ENCODE assay signal across 16 mouse cellular contexts in genomic region chr14:104457966-104458710, GRCm38 (mm10). TPM values are rescaled to one million over a fixed set of nuclear protein-coding genes. Genes with fewer than 3 reads are reported as not detected.
DNase-seq lines count a peak whose midpoint lies in the region; ATAC-seq and TF ChIP-seq lines count a peak whose summit lies in the region.
"Had no signal": no experiment of that assay in that cellular context is flagged by ENCODE, and none has a peak within 500 bp of the region (broad histone marks: within the 10 kb centered on the region; RNA-seq: fewer than 3 reads in every experiment).

No protein-coding gene starts in this region.

- no peak overlapping the region for H3K4me3 ChIP-seq in neural tube, embryonic 11.5 days (ENCODE audit: low read depth, low read length)
- H3K4me3 ChIP-seq in liver, embryonic 12.5 days, result no peak overlapping the region
- H3K4me3 ChIP-seq in heart, embryonic 11.5 days (ENCODE audit: low read depth, low read length), result no peak overlapping the region
- H3K4me3 ChIP-seq: left cerebral cortex, adult 2 months; limb, embryonic 15.5 days had no signal

- H3K9me3 ChIP-seq in neural tube, embryonic 11.5 days (ENCODE audit: control insufficient read depth, low read length), result no peaks in the 10 kb centered on the region
- H3K9me3 ChIP-seq in liver, embryonic 12.5 days (replicated peaks), result no peaks in the 10 kb centered on the region
- no peaks in the 10 kb centered on the region for H3K9me3 ChIP-seq in heart, embryonic 11.5 days (replicated peaks; ENCODE audit: control insufficient read depth, low read length)
- H3K9me3 ChIP-seq: limb, embryonic 15.5 days had no signal

- H3K36me3 ChIP-seq in neural tube, embryonic 11.5 days (ENCODE audit: control insufficient read depth, insufficient read depth, low read length), result no peaks in the 10 kb centered on the region
- H3K36me3 ChIP-seq in liver, embryonic 12.5 days, result no peaks in the 10 kb centered on the region
- no peaks in the 10 kb centered on the region for H3K36me3 ChIP-seq in heart, embryonic 11.5 days (ENCODE audit: control insufficient read depth, insufficient read depth, low read length)
- H3K36me3 ChIP-seq: limb, embryonic 15.5 days had no signal

- peak overlapping the region; percentile 49; the same call in 1 of the 2 replicates for H3K27ac ChIP-seq in neural tube, embryonic 11.5 days (ENCODE audit: low read depth, low read length)
- no peak overlapping the region for H3K27ac ChIP-seq in liver, embryonic 12.5 days
- H3K27ac ChIP-seq in heart, embryonic 11.5 days (ENCODE audit: low read depth, low read length), result no peak overlapping the region
- H3K27ac ChIP-seq: left cerebral cortex, adult 2 months; limb, embryonic 15.5 days; macrophage had no signal

- ATAC-seq in neural tube, embryonic 11.5 days (ENCODE audit: insufficient read depth, low FRiP score, low TSS enrichment), result no peak
- no peak for ATAC-seq in liver, embryonic 12.5 days
- no peak for ATAC-seq in megakaryocyte, adult 5-6 weeks (ENCODE audit: poor library complexity, severe bottlenecking)
- ATAC-seq in heart, embryonic 11.5 days (replicated peaks; ENCODE audit: insufficient number of reproducible peaks, low FRiP score, low TSS enrichment), result no peak
- ATAC-seq: intestine, embryonic 16.5 days had no signal

- peak overlapping the region; percentile 38; the same call in 1 of the 2 replicates for H3K9ac ChIP-seq in neural tube, embryonic 11.5 days (ENCODE audit: low read length)
- H3K9ac ChIP-seq in liver, embryonic 12.5 days, result no peak overlapping the region
- H3K9ac ChIP-seq in heart, embryonic 11.5 days (ENCODE audit: low read depth, low read length), result no peak overlapping the region
- H3K9ac ChIP-seq: limb, embryonic 15.5 days had no signal

- TF ChIP-seq POLR2A in brain, embryonic 14.5 days (IDR thresholded peaks at IDR 0.05; ENCODE audit: borderline replicate concordance, extremely low read depth, insufficient read depth, insufficient read length, poor library complexity, severe bottlenecking), result no peak

- no peak for TF ChIP-seq CTCF in brain, embryonic 14.5 days (IDR thresholded peaks at IDR 0.05; ENCODE audit: borderline replicate concordance, extremely low read depth, insufficient read depth, insufficient read length)

- 0 out of 2 replicates have a peak, but pooled peaks cover 6% of the 10 kb centered on the region for H3K4me1 ChIP-seq in neural tube, embryonic 11.5 days (ENCODE audit: control insufficient read depth, insufficient read depth, low read length)
- peaks cover 6% of the 10 kb centered on the region for H3K4me1 ChIP-seq in liver, embryonic 12.5 days
- H3K4me1 ChIP-seq in heart, embryonic 11.5 days (ENCODE audit: control insufficient read depth, insufficient read depth, low read length), result no peaks in the 10 kb centered on the region

- under 1% methylated on average over 20 of the region's 20 CpGs for WGBS in neural tube, embryonic 11.5 days
- WGBS in liver, embryonic 12.5 days (ENCODE audit: insufficient replicate concordance), result 2% methylated on average over 20 of the region's 20 CpGs
- under 1% methylated on average over 20 of the region's 20 CpGs for WGBS in heart, embryonic 11.5 days (ENCODE audit: insufficient replicate concordance)

- peak; percentile 71 for DNase-seq in brain, embryonic 14.5 days (ENCODE audit: low read depth)
- peak; percentile 42 for DNase-seq in embryo, embryonic 11 days
- peak; percentile 21 for DNase-seq in mesoderm, embryonic 11.5 days (ENCODE audit: low read depth, low spot score)
- DNase-seq in neural tube, embryonic 11.5 days (ENCODE audit: low spot score), result peak; percentile 35
- DNase-seq: cerebellum, adult 2 months; heart, adult 11 months; kidney, postnatal 36 days; lung, adult 2 months had no signal

- H3K27me3 ChIP-seq in neural tube, embryonic 11.5 days (ENCODE audit: control insufficient read depth, insufficient read depth, low read length), result peaks cover 43% of the 10 kb centered on the region
- peaks cover 63% of the 10 kb centered on the region for H3K27me3 ChIP-seq in liver, embryonic 12.5 days (replicated peaks)
- peaks cover 52% of the 10 kb centered on the region for H3K27me3 ChIP-seq in heart, embryonic 11.5 days (ENCODE audit: control insufficient read depth, insufficient read depth, low read length)

- H3K4me2 ChIP-seq in neural tube, embryonic 11.5 days (ENCODE audit: low read depth), result peak overlapping the region; percentile 53
- no peak overlapping the region for H3K4me2 ChIP-seq in liver, embryonic 12.5 days
- H3K4me2 ChIP-seq in heart, embryonic 11.5 days, result no peak overlapping the region
- H3K4me2 ChIP-seq: limb, embryonic 15.5 days had no signal

RNA-seq across cellular contexts. Expression of gene Pou4f1, which starts 9.7 kb away (rescaled TPM):
- 12.7 and 28.4 TPM in 2 replicates for polyA plus RNA-seq in brain, embryonic 14.5 days (2012; rRNA removed)
- 79.6 and 96.7 TPM in 2 replicates for polyA plus RNA-seq in neural tube, embryonic 11.5 days (2014; fragmentation: Nextera tagmentation; extraction: Ambion mirVana)
- polyA plus RNA-seq in liver, embryonic 12.5 days (2016; fragmentation: Nextera tagmentation; extraction: Ambion mirVana), result 0.11 and 0.19 TPM in 2 replicates
- not detected in 2 replicates for total RNA-seq in megakaryocyte, adult 5-6 weeks (2015)
- not detected in 2 replicates for total RNA-seq in megakaryocyte, adult 5-6 weeks (2017)
- 0.04 and 0.07 TPM in 2 replicates for polyA plus RNA-seq in heart, embryonic 11.5 days (2014; fragmentation: Nextera tagmentation; extraction: Ambion mirVana)
- total RNA-seq: left cerebral cortex, adult 2 months; neutrophil, adult 5-6 weeks had no signal
- polyA plus RNA-seq: macrophage had no signal

Comparison
In these comparisons a context has a peak if more than half of its experiments do, and no peak if none do; other contexts are left out.
1. DNase-seq: peak in every context shown above with its lines; median percentile 71 in brain, embryonic 14.5 days; 42 in embryo, embryonic 11 days; 35 in neural tube, embryonic 11.5 days; 21 in mesoderm, embryonic 11.5 days.
2. RNA of gene Pou4f1, which starts 9.7 kb away (polyA plus RNA-seq): 79.6 to 96.7 TPM in neural tube, embryonic 11.5 days and 12.7 to 28.4 TPM in brain, embryonic 14.5 days; 0.11 to 0.19 TPM in liver, embryonic 12.5 days and 0.04 to 0.07 TPM in heart, embryonic 11.5 days; every median in the first group is over 10 times any median in the second.